Mouse (Mus musculus) layer of hippocampus, adult 9-10 months (tissue): ENCODE results near the gene Ppp1r12a.
A peak's percentile ranks its signal among the peaks of the same experiment; 100 is the strongest.

ENCODE experiments used
- DNase-seq: peaks from one replicate; pipeline ENCODE4 v3.0.0; 2022; ENCODE audit warnings: low spot score

Ppp1r12a gene

DNA sequence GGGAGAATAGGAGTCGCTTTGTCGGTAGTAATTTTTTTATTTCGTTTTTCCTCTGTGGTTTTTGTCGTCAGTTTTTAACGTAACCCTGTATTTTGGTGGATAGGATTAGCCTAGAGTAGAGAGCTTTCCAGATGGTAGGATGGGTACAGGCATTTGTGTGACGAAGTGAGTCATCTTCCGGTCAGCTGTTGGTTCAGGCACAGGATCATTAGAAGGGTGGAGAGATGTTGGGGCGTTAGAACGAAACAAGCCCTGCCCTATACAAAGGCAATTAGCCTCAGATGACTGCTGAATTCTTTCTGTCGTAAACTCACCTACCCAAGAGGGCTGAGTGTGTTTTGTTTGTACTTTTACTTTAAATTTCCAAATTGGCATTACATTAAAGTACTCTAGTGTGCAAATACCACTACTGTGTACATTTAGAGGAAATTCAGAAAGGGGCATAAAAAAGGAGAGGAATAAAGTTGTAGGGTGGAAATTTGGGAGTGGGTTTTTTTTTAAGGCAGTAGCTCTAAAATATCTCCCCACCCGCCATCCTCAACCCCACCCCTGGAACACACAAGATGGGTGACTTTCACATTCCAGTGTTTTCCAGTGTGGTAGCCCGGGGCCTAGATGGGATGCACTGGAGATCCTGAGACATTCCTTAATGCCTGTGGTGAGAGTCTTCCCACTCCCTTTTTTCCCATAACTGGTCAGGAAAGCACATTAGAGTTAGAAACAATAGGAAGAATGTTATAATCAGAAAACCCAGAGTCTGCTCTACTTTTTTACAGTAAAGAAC lies 129.9 kb downstream of the Ppp1r12a start:
- no peak for DNase-seq

DNA sequence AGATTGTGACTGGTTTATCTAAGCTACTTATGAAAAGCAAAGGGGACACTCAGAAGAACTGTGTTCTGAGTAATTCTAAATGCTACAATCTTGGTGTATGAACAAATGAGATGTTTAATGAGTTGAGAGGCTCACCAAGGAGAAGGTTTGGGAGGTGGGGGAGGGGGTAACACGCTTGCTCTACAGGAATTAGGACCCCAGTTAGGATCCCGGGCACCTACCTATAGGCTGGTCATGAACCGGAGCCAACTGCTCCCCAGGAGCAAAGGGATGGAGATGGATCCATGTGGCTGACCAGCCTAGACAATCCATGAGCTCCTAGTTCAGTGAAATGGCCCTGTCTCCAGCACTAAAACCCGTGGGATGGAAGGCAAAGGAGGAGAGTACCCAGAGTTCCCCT lies 130.7 kb downstream of the Ppp1r12a start:
- DNase-seq: no peak

DNA sequence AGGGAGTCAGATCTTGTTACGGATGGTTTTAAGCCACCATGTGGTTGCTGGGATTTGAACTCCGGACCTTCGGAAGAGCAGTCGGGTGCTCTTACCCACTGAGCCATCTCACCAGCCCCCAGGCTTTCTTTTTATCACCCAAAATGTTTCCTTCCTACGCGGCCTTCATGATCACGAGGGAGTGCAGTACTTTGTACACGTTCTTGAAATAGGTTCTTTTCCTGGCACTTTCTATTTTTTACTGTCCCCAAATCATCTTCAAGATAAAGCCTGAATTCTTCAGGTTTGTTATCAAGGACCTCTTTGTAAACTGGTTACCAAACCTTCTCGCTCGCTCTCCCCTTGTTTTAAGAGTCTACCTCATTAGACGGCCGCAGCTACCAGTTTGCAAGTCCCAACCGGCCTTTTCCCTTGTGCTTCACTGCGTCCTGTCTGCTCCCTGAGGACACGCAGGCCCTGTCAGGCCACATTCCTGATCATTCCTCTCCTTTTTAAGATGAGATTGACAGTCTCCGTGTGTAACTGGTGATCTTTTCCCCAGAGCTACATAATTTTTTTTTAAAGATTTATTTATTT lies 131.7 kb downstream of the Ppp1r12a start:
- DNase-seq: no peak

DNA sequence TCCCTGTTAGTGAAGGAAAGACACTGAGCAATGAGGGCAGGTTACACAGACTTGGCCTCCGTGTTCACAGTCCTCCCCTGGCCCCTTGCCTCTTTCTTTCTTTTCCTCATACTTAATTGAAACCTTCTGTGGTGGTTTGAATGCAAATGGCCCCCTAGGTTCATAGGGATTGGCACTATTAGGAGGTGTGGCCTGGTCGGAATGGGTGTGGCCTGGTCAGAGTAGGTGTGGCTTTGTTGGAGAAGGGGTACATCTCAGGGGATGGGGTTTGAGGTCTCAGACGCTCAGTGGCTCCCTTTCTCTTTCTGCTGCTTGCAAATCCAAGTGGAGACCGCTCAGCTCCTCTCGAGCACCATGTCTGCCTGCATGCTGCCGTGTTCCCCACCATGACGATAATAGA lies 132.8 kb downstream of the Ppp1r12a start:
- DNase-seq: no peak

DNA sequence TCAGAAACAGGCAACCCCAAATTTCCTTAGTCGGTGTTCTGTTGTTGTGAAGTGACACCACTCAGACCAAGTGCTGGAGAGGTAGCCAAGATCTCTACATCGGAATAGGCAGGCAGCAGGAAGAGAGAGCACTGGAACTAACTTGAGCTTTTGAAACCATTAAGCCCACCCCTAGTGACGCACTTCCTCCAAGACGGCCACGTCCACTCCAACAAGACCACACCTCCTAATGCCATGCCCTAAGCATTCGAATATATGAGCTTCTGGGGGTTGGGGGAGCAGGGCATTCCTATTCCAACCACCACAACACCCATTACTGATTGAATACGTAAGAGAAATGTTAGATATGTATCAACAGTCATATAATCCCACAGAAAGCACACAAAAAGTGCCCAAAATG lies 134.5 kb downstream of the Ppp1r12a start:
- no peak for DNase-seq

DNA sequence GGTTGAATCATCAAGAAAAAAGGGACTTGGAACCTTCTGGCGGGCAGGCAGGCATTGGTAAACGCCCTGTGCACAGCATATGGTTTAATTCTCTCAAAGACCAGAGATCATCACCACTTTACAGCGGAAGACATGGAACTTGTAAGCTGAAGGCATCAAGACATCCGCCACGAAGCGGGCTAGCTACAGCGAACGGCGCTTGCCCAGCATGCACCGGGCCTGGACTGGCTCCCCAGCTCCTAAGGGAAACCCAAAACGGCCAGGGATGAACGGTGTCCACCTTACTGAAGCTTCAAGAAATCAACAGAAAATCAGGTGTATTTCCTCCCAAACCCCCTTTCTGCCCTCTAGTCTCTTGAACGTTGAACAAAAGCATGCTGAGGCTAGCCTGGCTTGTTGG lies 136.3 kb downstream of the Ppp1r12a start:
- no peak for DNase-seq

DNA sequence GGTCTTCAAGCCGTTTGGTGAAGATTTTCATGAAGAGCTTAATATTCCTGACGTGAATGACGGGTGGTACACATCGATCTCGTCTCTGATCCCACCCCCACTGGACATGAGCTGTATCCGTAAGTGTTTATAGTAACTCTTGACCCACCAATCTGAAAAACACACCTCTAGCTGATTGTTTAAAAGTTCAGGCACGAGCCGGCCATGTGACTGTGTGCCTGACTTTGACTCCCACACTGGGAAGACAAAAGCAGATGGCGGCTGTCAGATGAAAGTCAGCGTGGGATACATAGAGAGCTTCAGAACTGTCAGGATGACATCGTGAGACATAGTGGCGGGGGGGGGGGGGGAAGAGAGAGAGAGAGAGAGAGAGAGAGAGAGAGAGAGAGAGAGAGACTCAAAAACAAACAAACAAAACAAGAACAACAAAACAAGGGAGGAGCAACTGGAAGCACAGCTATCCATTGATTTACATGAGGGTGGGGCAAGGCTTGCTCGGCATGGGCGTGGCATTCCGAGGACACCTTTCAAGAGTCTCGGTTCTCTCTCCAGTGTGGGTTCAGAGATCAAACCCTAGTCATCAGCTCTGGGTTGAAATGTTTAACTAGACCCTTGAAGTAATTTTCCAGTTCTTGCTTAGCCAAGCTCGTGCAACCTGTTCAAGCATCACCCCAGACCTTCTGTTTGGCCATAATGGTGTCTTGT lies 137.0 kb downstream of the Ppp1r12a start:
- no peak for DNase-seq

DNA sequence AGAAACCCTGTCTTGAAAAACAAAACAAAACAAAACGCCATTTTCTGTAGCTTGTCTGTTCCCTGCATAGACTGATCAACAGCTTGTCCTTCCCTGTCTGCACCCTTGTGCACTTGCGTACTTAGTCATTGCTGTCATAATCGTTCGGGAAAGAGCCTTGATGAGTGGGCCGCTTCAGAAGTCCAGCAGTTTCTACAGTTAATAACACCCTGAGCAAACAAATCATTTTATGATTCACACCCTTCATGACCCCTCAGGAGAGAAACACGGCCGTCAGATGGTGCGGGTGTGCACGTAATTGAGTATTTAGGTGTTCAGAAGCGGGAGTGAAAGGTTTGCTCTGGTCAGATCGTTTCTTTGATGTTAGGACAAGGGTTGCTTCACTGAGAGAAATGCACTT lies 137.8 kb downstream of the Ppp1r12a start:
- DNase-seq: no peak

DNA sequence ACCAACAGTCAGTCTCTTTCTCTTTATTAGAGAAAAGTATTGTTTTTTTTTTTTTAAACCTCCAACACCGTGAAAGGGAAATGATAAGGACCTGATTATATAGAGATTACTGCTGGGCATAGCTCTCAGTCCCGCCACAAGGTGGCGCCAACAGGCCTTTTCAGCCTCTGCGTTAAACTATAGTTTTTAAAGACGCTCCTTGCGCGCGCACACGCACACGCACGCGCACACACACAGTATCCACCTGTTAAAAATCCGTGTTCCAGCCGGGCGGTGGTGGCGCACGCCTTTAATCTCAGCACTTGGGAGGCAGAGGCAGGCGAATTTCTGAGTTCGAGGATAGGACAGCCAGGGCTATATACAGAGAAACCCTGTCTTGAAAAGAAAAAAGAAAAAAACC lies 138.8 kb downstream of the Ppp1r12a start:
- peak; percentile 37 for DNase-seq

DNA sequence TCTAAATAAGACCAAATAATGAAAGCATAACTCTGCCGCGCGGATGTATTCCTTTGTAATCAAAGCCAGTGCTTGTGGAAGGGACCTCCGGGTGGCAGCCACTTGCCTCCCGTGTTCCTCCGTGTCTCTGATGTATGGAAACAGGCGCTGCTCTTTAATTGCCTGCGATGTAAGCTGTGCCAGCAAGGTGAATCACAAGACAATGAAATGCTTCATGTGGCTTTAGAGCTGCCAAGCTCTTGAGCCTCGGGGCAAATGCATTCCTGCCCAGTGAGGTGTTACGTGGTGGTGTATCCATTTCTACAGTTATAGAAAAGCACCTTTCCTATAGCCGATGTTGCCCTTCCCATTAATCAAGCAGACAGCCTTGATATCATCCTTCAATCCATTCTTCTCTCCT lies 145.8 kb downstream of the Ppp1r12a start:
- no peak for DNase-seq

DNA sequence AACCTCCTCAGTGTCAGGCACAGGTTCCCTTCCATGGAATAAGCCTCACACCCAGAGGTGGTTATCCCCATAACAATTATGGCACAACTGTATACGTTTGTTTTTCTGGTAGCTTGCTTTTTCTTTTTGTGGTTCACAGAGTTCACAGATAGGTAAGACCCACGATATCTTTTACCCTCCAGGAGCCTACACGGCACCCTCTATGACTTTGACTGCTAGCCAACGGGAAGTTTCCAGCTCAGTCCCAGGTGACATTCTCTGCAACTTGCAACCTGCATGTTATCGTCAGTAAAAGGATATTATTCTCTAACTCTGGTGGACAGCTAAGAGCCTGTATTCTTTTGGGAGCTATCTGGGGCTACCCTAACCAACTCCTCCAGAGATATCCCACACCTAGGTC lies 148.2 kb downstream of the Ppp1r12a start:
- DNase-seq: no peak

DNA sequence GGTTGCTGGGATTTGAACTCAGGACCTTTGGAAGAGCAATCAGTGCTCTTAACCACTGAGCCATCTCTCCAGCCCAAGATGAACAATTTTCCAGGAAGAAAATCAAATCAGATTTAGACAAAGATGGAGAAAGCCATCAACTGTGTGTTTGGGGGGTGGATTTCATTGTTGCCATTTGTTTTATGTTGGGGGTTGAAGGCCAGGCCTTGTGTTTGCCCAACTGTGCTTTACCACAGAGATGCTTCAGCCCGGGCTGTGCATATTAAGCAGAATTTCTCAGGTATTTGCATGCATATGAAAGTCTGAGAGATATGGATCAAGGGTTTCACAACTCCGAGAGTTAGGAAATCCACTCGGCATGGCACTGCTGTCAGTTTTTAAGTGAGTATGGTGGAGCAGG lies 149.4 kb downstream of the Ppp1r12a start:
- DNase-seq: no peak

DNA sequence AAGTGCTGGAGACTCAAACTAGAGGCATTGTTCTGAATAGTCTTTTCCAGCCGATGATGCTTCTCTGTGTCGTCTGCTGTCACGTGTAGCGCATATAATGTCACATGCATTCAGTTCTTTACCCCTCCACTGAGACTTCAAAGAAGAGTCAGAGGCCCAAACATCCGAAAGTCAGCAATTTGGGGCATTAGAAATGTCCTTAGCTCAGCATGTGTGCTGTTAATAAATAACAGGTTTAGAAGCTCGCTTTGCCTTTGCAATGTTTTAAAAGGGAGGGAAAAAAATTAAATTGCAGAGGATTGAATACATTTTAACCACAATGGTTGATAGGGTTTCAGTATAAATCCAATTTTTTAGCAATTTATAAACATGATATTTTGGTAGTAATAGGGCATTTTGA lies 151.9 kb downstream of the Ppp1r12a start:
- DNase-seq: no peak

DNA sequence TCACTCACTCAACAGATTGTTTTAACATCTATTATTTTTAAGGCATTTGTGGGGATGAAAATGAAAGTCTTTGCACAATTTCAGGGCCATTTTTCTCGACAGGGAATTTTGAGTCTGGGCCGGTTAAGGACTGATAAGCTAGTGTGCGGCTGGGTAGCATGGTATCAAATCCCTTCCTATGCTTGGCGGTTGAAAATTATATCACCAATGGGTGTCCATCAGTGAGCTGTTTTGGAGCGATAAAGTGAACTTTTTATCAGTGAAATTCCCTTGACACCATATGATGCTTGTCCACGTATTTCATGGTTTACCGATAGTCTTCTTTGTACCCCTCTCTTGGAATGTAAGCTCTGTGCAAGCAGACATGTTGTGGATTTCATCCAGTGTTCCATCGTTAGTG lies 152.4 kb downstream of the Ppp1r12a start:
- DNase-seq: no peak

DNA sequence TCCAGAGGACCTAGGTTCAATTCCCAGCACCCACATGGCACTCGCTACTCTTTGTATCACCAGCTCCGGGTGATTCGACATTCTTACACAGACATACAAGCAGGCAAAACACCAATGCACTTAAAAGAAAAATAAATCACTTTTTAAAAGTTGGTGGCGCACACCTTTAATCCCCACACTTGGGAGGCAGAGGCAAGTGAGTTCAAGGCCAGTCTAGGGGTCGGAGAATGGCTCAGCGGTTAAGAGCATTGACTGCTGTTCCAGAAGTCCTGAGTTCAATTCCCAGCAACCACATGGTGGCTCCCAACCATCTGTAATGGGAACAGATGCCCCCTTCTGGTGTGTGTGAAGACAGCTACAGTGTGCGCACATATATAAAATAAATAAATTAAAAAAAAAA lies 153.2 kb downstream of the Ppp1r12a start:
- DNase-seq: no peak

DNA sequence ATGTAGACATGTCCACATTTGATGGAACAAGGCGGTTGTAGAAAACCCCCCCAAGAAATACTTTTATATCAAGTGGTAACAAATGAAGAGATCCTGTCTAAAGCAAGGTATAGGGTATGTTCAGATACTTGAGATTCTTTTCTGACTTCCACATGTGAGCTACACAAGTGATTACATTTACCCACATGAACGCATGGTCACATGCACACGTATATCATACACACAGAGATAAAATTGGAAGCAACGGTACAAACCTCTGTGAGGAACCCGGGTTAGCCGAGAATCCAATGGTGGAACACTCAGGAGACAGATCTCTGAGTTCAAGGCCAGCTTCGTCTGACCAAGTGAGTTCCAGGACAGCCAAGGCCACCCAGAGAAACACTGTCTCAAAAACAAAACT lies 166.4 kb downstream of the Ppp1r12a start:
- no peak for DNase-seq

DNA sequence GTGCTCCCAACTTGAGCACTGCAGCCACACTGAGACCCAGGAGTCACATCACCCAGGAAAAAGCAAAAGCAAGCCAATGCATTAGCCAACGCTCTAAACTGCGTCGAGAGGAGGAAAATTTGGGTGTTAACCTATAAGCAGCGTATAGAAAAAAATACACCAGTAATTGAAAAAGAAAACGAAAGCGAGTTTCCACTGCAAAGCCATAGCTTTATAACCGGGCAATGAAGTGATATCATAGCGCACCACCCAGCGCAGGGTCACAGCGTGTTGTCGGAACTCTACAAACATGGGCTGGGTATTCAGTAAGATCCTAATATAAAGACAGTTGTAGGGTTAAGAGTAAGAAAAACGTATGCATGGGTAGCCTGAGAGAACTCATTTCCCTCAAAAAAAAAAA lies 167.0 kb downstream of the Ppp1r12a start:
- no peak for DNase-seq

DNA sequence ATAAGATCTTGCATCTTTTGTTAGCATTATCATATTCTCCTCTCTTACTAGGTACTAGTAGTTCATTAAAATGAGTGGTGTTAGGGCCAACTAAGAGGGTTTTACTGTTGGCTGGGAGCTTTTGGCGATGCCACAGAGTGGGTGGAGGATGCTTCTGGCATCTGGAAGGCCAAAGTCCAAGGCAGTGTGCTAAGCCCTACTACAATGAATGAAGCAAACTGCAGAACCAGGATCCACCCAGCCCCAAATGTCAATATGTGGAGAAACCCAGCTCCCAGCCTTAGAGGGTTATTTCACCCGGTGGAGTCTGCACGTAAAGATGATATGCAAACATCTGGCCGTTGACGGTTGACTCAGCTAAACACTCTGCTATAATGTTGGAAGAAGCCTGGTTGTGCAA lies 167.8 kb downstream of the Ppp1r12a start:
- DNase-seq: no peak

DNA sequence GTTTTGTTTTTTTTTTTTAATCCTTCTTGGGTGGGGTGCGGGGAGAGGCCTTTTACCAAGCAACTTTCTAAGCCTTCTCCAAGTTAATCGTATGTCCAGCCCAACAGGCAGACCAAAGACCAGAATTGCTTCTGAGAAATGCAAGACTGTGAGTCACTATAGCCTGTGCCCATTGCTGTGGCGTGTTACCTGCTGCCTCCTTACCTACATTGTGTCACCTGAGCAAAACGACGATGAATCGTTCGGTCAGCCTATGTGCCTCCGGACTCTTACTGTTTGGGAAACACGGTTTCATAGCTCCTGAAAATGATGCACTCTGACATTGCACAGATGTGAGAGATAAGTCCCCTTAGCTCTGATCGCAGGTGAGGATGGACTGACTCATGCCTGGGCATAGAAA lies 169.0 kb downstream of the Ppp1r12a start:
- no peak for DNase-seq

DNA sequence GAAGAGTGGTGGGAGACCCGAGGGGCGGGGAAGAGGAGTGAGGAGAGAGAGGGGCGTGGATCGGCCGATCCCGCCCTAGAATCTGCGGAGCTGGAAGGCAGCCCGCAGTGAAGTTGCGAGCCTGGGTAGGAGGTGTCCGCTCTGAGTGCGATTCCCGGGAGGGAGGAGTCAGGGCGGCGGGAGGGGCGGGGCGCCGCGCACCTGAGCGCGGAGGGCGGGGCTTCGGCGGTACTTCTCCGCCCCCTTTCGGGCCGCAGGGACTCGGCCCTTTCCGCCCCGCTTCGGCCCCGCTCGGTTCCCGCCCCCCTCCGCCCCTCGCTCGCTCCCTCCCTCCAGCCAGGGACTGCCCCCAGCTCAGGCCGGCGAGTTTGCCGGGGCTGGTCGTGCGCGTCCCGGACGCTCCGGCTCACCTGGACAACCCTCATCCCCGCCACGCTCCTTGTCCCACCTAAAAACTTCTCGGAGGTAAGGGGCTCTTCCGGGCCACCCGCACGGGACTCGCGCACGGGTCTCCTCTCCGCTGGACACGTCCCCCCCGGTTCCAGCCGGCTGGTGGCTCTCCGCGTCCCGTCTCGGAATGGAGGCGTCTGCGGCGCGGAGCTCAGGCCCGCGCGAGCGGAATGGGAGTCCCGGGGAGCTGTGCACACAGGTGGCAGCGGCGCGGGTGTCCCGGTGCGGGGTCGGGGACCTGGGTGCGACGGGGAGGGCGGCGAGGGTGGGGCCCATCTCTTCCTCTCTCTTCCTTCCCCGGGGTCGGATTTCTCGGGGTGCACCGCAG lies 170.0 kb downstream of the Ppp1r12a start, which contains the start of gene Pawr:
Gene Pawr, plus strand, starts transcription at position 338 of the 778 bp plus-strand sequence.
- no peak for DNase-seq

DNA sequence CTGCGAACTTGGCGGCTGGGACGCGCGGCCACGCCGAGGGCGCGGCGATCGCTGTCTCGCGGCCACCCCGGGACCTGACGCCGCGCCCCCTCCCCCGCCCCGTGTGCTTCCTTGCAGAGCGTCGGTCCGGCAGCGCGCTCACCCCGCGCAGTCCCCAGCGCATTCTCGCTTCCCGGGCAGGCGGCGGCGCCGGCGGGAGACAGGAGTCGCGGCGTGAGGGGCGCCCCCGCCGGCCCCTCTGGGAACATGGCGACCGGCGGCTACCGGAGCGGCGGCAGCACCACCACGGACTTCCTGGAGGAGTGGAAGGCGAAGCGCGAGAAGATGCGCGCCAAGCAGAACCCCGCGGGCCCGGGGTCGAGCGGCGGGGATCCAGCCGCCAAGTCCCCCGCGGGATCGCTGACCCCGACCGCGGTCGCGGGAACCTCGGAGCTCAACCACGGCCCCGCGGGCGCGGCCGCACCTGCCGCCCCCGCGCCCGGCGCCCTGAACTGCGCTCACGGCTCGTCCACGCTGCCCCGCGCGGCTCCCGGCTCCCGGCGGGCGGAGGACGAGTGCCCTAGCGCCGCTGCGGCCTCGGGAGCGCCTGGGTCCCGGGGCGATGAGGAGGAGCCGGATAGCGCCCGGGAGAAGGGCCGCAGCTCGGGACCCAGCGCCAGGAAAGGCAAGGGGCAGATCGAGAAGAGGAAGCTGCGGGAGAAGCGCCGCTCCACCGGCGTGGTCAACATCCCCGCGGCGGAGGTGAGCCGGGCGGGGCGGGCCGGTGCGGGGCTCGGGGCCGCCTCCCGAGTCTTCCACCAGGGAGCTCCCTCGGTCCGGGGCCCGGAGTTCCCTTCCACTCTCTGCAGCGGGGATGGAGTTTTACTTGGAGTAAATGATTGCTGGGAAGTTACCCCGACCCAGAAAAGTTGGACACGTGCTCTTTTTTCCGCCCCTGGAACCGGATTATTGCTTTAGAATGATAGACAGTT lies 170.9 kb downstream of the Ppp1r12a start:
- no peak for DNase-seq
